Mouse (Mus musculus): ENCODE measurements around the gene Cybrd1. TPM values are rescaled to one million over a fixed set of nuclear protein-coding genes. Genes with fewer than 3 reads are reported as not detected.

The Cybrd1 gene
- total RNA-seq, 2 experiments from 2014 or later: 3.7 to 4.0 TPM

- DNase-seq: no peak
These were observed 58.9 kb downstream of the Cybrd1 start for GRCm38 (mm10) chr2:71176329-71177249.

DNA sequence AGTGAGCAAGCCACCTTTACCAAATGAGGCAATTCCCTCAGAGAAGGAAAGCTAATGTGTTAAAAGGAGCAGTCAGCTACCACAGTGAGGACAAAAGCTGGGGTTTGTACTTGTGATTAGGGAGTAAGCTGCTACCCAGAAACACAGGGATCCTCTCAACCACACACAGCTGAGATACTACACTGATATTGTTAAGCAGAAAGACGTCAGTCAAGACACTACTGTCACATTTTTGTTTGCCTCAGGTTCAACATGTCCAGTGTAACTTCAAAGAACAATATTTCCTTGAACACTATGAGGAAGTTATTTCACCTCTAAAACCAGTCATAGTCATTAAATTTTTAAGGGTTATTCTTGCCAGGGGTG, 59.5 kb downstream of the Cybrd1 start:
- DNase-seq: no peak

DNA sequence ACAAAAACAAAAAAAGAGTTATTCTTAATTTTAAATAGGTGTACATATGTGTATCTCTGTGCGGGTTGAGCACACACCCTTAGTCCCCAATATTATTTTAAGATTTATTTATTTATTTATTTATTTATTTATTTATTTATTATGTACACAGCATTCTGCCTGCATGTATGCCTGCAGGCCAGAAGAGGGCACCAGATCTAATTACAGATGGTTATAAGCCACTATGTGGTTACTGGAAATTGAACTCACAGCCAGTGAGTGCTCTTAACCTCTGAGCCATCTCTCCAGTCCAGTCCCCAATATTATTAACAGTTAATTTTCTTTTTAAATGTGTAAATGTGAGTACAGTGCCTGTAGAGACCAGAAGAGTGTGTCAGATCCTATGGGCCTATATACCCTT, 60.0 kb downstream of the Cybrd1 start:
- DNase-seq: no peak

GRCm38 (mm10) chr2:71179716-71180115, 62.0 kb downstream of the Cybrd1 start:
- DNase-seq: no peak

DNA sequence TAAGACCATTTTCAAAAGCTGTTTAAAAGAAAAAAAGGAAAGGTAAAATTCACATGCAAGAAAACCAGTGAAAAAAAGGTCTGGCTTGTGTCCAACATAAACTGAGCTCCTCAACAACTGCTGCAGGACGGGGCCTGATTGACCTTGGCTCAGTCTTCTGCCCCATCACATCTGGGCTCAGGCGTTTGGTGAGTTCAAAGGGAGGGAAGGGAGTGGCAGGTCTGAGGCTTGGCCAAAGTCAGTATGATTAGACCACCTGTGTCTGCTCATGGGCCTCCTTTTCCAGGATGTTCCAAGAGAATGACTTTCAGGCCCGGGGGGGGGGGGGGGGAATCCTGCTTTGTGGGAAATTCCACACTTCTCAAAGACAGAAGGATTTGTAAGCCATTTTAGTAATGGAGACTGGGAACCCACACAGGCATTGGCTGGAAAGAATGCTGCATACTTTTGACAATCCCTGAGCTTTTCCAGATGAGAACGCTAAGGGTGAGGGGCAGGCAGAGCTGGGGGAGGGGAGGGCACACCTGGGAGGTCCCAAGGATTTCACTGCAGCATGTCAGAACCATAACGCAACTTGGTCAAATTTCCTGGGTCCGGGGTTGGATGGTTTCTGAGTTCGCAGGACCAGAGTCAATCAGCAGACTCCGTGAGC, 63.0 kb downstream of the Cybrd1 start:
- DNase-seq: no peak

- no peak for DNase-seq
These were observed 70.2 kb downstream of the Cybrd1 start for GRCm38 (mm10) chr2:71187950-71188349.

GRCm38 (mm10) chr2:71188861-71189260, 71.1 kb downstream of the Cybrd1 start:
- DNase-seq: no peak

- DNase-seq: no peak
These were observed 73.9 kb downstream of the Cybrd1 start for GRCm38 (mm10) chr2:71191391-71192194.

DNA sequence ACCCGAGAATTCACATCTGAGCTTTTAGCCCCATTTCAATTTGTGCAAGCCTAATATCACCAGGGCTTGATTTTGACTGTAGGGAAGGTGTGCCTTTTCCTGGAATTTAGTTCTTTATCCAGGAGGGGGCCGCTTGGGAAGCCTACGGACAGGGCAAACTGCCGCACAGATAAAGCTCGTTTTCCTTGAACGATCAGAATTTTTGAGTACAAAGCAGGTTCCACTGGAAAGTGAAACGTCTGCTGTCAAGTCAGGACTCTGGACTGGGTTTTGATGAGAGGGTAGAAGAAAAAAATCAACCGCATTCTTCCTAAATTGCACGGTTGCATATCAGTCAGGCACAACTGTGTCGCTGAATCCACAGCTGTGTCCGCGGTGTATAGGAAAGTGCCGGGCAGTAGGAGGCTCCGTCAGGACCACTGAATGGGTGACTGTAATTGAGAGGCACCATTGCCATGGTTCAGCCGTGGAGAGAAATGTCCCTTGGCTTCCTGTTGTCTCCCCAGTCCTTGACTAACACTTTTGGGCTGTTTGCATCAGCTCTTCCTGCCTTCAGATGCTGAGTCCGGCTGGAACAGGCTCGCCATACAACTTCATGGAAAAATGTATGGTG, 74.6 kb downstream of the Cybrd1 start:
- DNase-seq: no peak

Other genes starting within 250 kb of the Cybrd1 start
- 10 to 100 TPM in 1 of 2 experiments, 1 to 10 TPM in 1; 9.9 to 15.3 TPM for gene Dcaf17, start 62.6 kb upstream of the Cybrd1 start, total RNA-seq (2021)
- 10 to 100 TPM; 13.7 to 15.0 TPM for gene Mettl8, start 62.3 kb upstream of the Cybrd1 start, total RNA-seq (2021)
- gene Dync1i2, start 93.8 kb downstream of the Cybrd1 start, total RNA-seq (2021): 100 to 1,000 TPM; 138 to 143 TPM
- 100 to 1,000 TPM; 155 to 160 TPM for gene Slc25a12, start 249.8 kb downstream of the Cybrd1 start, total RNA-seq (2021)